Mouse (Mus musculus): Measurements from ENCODE around the gene Rcn3. TPM values are rescaled to one million over a fixed set of nuclear protein-coding genes. Genes with fewer than 3 reads are reported as not detected.
"Not testable (repeated sequence)": the region's sequence is repeated elsewhere in the genome, so short reads cannot be mapped to it uniquely, and the experiment has no call there.

Rcn3 gene
- total and polyA plus RNA-seq, 3 experiments = 0.38 TPM; not detected in 2

DNA sequence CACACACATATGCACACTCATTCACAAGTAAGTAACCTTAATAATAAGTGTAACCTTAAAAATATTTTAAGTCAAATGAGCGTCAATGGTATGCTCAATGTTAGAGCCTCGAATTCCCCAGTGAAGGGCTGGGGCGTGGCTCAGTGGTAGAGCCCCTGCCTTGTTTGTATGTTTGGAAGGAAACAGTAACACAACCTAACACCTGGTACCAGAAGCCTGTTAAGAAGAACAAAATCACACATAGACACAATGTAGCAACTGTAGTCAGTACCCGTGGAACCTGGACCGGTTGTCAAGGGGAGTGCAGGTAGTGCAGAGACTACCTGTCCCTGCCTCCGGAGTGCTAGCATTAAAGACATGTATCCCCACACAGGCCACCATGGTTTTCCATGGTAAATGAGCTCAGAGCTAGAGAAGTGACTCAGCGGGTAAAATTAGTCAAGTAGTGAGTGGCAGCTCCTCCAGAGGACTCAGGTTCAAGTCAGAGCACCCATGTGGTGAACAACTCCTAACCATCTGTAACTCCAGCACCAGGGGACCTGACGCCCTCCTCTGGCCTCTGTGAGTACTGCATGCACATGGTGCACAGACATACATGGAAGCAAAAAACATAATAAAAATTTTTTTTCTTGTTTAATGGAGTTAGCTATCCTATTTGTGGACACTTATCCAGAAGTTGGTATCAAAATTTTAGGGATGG is 6.7 kb upstream of the Rcn3 start:
- Histone ChIP-seq H3K4me3 (replicated peaks in 1 of 3; ENCODE audit: low read depth in 2 of 3, low read length in 2 of 3, poor library complexity in 1 of 3) (no peak overlapping the region), H3K9me3 (replicated peaks; ENCODE audit: low read length) (no peaks in the 10 kb centered on the region), H3K79me2 (replicated peaks; ENCODE audit: control insufficient read depth, extremely low read depth, insufficient read depth, poor library complexity, severe bottlenecking) (no peaks in the 10 kb centered on the region), H3K27ac (ENCODE audit: insufficient read depth, low read depth) (no peak overlapping the region), H3K36me3 (replicated peaks in 1 of 2; ENCODE audit: control insufficient read depth in 1 of 2, insufficient read depth in 1 of 2, low read length in 1 of 2) (no peaks in the 10 kb centered on the region), H3K4me1 (ENCODE audit: control insufficient read depth in 1 of 2, insufficient read depth in 2 of 2) (peaks cover 0 to 12% of the 10 kb centered on the region in 2 experiments; a peak in 2 of 4 replicates), H3K9ac (ENCODE audit: insufficient read depth, low read depth) (no peak overlapping the region), H3K4me2 (ENCODE audit: insufficient read depth, low read depth, poor library complexity, severe bottlenecking) (no peak overlapping the region), H3K27me3 (replicated peaks) (no peaks in the 10 kb centered on the region)
- in situ Hi-C loops (cut with MboI; ENCODE audit: low pct_ligation_motif_present, low pct_unique_long_range_greater_than_20kb, low sequenced_read_pairs) = no loop called here
- TF ChIP-seq POLR2A (IDR thresholded peaks at IDR 0.05; ENCODE audit: low read depth, low read length) = no peak
- TF ChIP-seq USF2 (conservative IDR thresholded peaks at IDR 0.05; ENCODE audit: low read depth, low read length) = no peak
- no peak for TF ChIP-seq ZMIZ1 (IDR thresholded peaks at IDR 0.05; ENCODE audit: low read depth, low read length)
- no peak for TF ChIP-seq ETS1 (conservative IDR thresholded peaks at IDR 0.05; ENCODE audit: low read depth, low read length)
- no peak for TF ChIP-seq UBTF (IDR thresholded peaks at IDR 0.05; ENCODE audit: low read depth, low read length)
- TF ChIP-seq ZNF384 (IDR thresholded peaks at IDR 0.05; ENCODE audit: low read depth, low read length) = no peak
- no peak for TF ChIP-seq E2F4 (IDR thresholded peaks at IDR 0.05; ENCODE audit: insufficient replicate concordance, low read depth, low read length)
- TF ChIP-seq CTCF (conservative IDR thresholded peaks at IDR 0.05 in 1 of 2, IDR thresholded peaks at IDR 0.05 in 1 of 2; ENCODE audit: low read depth in 2 of 2, low read length in 2 of 2) = peak; percentile 17 to 51; a peak in 2 of 4 replicates
- peak; percentile 25; the same call in 1 of the 2 replicates for TF ChIP-seq SMC3 (IDR thresholded peaks at IDR 0.05; ENCODE audit: low read depth, low read length)
- no peak for TF ChIP-seq RCOR1 (conservative IDR thresholded peaks at IDR 0.05; ENCODE audit: low read depth, low read length)
- TF ChIP-seq PAX5 (IDR thresholded peaks at IDR 0.05; ENCODE audit: low read length) = no peak
- peak; percentile 16 for TF ChIP-seq RAD21 (IDR thresholded peaks at IDR 0.05; ENCODE audit: low read depth, low read length)
- no peak for TF ChIP-seq MAX (IDR thresholded peaks at IDR 0.05; ENCODE audit: low read length)
- TF ChIP-seq IRF4 (IDR thresholded peaks at IDR 0.05; ENCODE audit: low read depth, low read length) = no peak
- dilution Hi-C loops (cut with MboI; ENCODE audit: extremely low pct_ligation_motif_present, extremely low pct_unique_long_range_greater_than_20kb, low sequenced_read_pairs) = no loop called here
- no peak for DNase-seq (ENCODE audit: extremely low read depth)

DNA sequence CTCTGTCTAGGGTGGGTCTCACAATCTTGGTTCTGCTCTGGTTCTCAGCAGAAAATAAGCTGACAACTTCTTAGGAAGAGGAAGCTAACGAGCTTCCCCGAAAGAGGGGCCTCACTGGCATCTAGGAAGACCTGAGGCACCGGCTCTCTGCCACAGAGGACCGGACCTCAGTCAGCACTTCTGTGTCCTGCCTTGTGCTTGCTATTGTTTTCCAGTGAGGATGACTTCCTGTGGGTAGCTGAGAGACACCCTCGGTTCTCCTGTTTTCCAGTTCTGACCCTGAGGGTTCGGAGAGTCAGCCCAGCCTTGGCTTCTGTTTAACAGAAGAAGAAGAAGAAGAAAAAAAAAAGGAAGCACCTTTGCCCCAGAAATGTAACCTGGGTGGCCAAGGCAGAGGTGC is 5.5 kb upstream of the Rcn3 start:
- Histone ChIP-seq H3K9ac (ENCODE audit: insufficient read depth, low read depth) (no peak overlapping the region), H3K27ac (ENCODE audit: insufficient read depth, low read depth) (no peak overlapping the region)
- in situ Hi-C loops (cut with MboI; ENCODE audit: low pct_ligation_motif_present, low pct_unique_long_range_greater_than_20kb, low sequenced_read_pairs) = no loop called here

DNA sequence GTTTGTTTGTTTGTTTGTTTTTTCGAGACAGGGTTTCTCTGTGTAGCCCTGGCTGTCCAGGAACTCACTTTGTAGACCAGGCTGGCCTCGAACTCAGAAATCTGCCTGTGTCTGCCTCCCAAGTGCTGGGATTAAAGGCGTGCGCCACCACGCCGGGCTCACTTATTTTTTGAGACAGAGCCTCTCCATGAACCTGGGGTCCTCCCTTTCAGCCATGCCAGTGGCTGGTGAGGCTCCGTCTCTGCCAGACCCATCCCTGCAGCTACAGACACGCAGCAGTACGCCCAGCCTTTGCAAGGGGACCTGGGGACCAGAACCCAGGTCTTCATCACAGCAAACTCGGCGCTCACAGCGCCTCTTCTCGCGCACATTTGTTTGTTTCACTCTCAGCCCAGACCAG is 3.9 kb upstream of the Rcn3 start:
- H3K9ac ChIP-seq (ENCODE audit: insufficient read depth, low read depth); H3K27me3 ChIP-seq (replicated peaks); DNase-seq (ENCODE audit: extremely low read depth); H3K27ac ChIP-seq (ENCODE audit: insufficient read depth, low read depth); H3K9me3 ChIP-seq (replicated peaks; ENCODE audit: low read length); H3K4me3 ChIP-seq (replicated peaks in 1 of 3; ENCODE audit: low read depth in 2 of 3, low read length in 2 of 3, poor library complexity in 1 of 3); H3K4me2 ChIP-seq (ENCODE audit: insufficient read depth, low read depth, poor library complexity, severe bottlenecking); H3K79me2 ChIP-seq (replicated peaks; ENCODE audit: control insufficient read depth, extremely low read depth, insufficient read depth, poor library complexity, severe bottlenecking); dilution Hi-C loops (cut with MboI; ENCODE audit: extremely low pct_ligation_motif_present, extremely low pct_unique_long_range_greater_than_20kb, low sequenced_read_pairs); H3K36me3 ChIP-seq (replicated peaks in 1 of 2; ENCODE audit: control insufficient read depth in 1 of 2, insufficient read depth in 1 of 2, low read length in 1 of 2); in situ Hi-C loops (cut with MboI; ENCODE audit: low pct_ligation_motif_present, low pct_unique_long_range_greater_than_20kb, low sequenced_read_pairs): not testable (repeated sequence)
- H3K4me1 ChIP-seq (ENCODE audit: control insufficient read depth in 1 of 2, insufficient read depth in 2 of 2) = peaks cover 3 to 19% of the 10 kb centered on the region in 2 experiments

More for the DNA sequence above, 5.5 kb upstream of the Rcn3 start:
- no peaks in the 10 kb centered on the region for H3K79me2 ChIP-seq (replicated peaks; ENCODE audit: control insufficient read depth, extremely low read depth, insufficient read depth, poor library complexity, severe bottlenecking)
- no peak overlapping the region for H3K4me3 ChIP-seq (replicated peaks in 1 of 3; ENCODE audit: low read depth in 2 of 3, low read length in 2 of 3, poor library complexity in 1 of 3)
- TF ChIP-seq JUN (IDR thresholded peaks at IDR 0.05; ENCODE audit: insufficient read depth, low read depth, low read length) (no peak), ZC3H11A (IDR thresholded peaks at IDR 0.05; ENCODE audit: low read depth, low read length) (no peak), POLR2A (IDR thresholded peaks at IDR 0.05; ENCODE audit: low read depth, low read length) (no peak), MAX (IDR thresholded peaks at IDR 0.05; ENCODE audit: low read length) (no peak)
- dilution Hi-C loops (cut with MboI; ENCODE audit: extremely low pct_ligation_motif_present, extremely low pct_unique_long_range_greater_than_20kb, low sequenced_read_pairs) = no loop called here
- peaks cover 3 to 17% of the 10 kb centered on the region in 2 experiments for H3K4me1 ChIP-seq (ENCODE audit: control insufficient read depth in 1 of 2, insufficient read depth in 2 of 2)
- H3K36me3 ChIP-seq (replicated peaks in 1 of 2; ENCODE audit: control insufficient read depth in 1 of 2, insufficient read depth in 1 of 2, low read length in 1 of 2) = no peaks in the 10 kb centered on the region
- no peaks in the 10 kb centered on the region for H3K9me3 ChIP-seq (replicated peaks; ENCODE audit: low read length)
- no peak for DNase-seq (ENCODE audit: extremely low read depth)
- H3K27me3 ChIP-seq (replicated peaks) = no peaks in the 10 kb centered on the region
- no peak overlapping the region for H3K4me2 ChIP-seq (ENCODE audit: insufficient read depth, low read depth, poor library complexity, severe bottlenecking)

Measured in CH12.LX (cell line).